Comparison of ENCODE assay signal across 9 mouse cellular contexts in the genomic region with DNA sequence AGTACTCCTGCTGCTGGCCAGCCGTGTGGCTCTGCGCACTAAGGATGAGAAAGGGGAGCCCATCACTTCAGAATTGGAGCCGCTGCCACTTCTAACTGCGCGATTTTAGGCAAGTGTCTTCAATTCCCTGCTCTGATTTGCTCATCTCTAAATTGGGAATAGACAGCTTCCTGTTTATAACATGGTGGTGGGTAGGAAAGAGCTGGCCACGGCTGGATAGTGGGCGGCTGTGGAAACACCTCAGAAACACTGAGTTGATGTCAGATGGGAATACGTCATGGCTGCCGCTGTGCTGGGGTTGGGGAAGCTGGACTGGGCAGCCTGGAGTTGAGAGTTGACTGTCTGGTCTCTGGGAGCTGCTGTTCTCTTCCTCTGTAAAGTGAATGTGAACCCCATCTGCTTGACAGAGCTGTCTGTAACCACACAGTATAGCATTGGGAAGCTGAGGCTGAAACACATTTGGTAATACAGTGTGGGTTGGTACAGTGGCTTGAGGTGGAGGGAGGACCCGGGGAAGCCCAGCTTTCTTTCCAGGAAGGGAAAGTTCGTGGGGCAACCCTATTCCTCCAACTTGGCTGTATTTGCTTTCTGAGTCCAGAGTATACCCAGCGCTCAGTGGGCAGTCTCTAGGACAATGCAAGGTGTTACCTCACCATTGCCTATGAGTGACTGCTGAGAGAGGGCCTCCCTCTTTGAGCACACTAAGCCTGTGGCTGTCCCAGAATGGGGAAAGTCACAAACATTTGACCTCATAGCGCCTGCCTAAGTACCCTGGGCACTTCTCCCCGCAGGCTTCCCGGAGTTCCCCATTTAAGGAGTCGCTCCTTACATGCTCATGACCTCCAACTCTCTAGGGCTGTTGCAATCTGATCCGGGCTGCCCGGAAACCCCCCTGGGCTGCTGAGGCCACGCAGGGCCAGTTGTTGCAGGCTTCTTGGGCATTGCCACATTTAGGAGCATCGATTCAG.
A peak's percentile ranks its signal among the peaks of the same experiment; 100 is the strongest.
DNase-seq lines count a peak whose midpoint lies in the region; ATAC-seq and TF ChIP-seq lines count a peak whose summit lies in the region.
"Had no signal": no experiment of that assay in that cellular context is flagged by ENCODE, and none has a peak within 500 bp of the region (broad histone marks: within the 10 kb centered on the region; RNA-seq: fewer than 3 reads in every experiment).

No protein-coding gene starts in this region.

- 0 out of 2 replicates have a peak overlapping the region, but pooled peaks have one; percentile 42 for H3K9ac ChIP-seq in heart, embryonic 14.5 days (ENCODE audit: low read length)
- no peak overlapping the region for H3K9ac ChIP-seq in lung, embryonic 14.5 days
- no peak overlapping the region for H3K9ac ChIP-seq in stomach, postnatal 0 days (ENCODE audit: low read length)
- H3K9ac ChIP-seq: limb, embryonic 12.5 days had no signal

- H3K9me3 ChIP-seq in heart, embryonic 14.5 days (ENCODE audit: control insufficient read depth, low read length): no peaks in the 10 kb centered on the region
- H3K9me3 ChIP-seq in lung, embryonic 14.5 days (ENCODE audit: low read depth, low read length): no peaks in the 10 kb centered on the region
- H3K9me3 ChIP-seq in stomach, postnatal 0 days (ENCODE audit: control insufficient read depth, low read length): no peaks in the 10 kb centered on the region
- no peaks in the 10 kb centered on the region for H3K9me3 ChIP-seq in hindbrain, embryonic 10.5 days
- H3K9me3 ChIP-seq: limb, embryonic 12.5 days had no signal

- H3K27ac ChIP-seq in bone marrow, adult 2 months (ENCODE audit: control insufficient read depth, insufficient read depth, low read depth, low read length, poor library complexity): peak overlapping the region; percentile 16
- H3K27ac ChIP-seq in heart, embryonic 14.5 days (replicated peaks in 1 of 2; ENCODE audit: control insufficient read depth in 1 of 2, insufficient read depth in 1 of 2, low read depth in 2 of 2, low read length in 2 of 2): peak overlapping the region; percentile 15 to 41; a peak in 2 of 4 replicates
- H3K27ac ChIP-seq in lung, embryonic 14.5 days (ENCODE audit: low read depth): 0 out of 2 replicates have a peak overlapping the region, but pooled peaks have one; percentile 13
- H3K27ac ChIP-seq in stomach, postnatal 0 days (replicated peaks): no peak overlapping the region
- no peak overlapping the region for H3K27ac ChIP-seq in hindbrain, embryonic 10.5 days
- H3K27ac ChIP-seq: limb, embryonic 12.5 days had no signal

- TF ChIP-seq POLR2A in bone marrow, adult 2 months (IDR thresholded peaks at IDR 0.05; ENCODE audit: borderline replicate concordance, control insufficient read depth, low read depth, low read length): no peak

- WGBS in bone marrow, adult 2 months: 42% methylated on average over 20 of the region's 20 CpGs
- WGBS in heart, embryonic 14.5 days: 50% methylated on average over 20 of the region's 20 CpGs
- 35% methylated on average over 20 of the region's 20 CpGs for WGBS in lung, embryonic 14.5 days
- WGBS in stomach, postnatal 0 days: 51% methylated on average over 20 of the region's 20 CpGs
- 59% methylated on average over 20 of the region's 20 CpGs for WGBS in hindbrain, embryonic 10.5 days

- no peak for TF ChIP-seq EP300 in stomach, postnatal 0 days (optimal IDR thresholded peaks at IDR 0.05)

- peak; percentile 50 for DNase-seq in adrenal gland, postnatal 14 days
- no peak for DNase-seq in adrenal gland, adult 8-10 months
- DNase-seq in lung, embryonic 14.5 days: peak; percentile 56
- DNase-seq in stomach, postnatal 0 days (ENCODE audit: low spot score): peak; percentile 47
- no peak for DNase-seq in hindbrain, embryonic 10.5 days (ENCODE audit: low spot score)
- no peak for DNase-seq in kidney, postnatal 25 days

- peak; percentile 37; the same call in 1 of the 2 replicates for ATAC-seq in heart, embryonic 14.5 days (ENCODE audit: insufficient number of reproducible peaks, insufficient read depth, low FRiP score, low read depth)
- peak; percentile 52; the same call in 1 of the 2 replicates for ATAC-seq in lung, embryonic 14.5 days (ENCODE audit: insufficient read depth)
- ATAC-seq in stomach, postnatal 0 days (ENCODE audit: low FRiP score, low TSS enrichment): peak; percentile 83

- TF ChIP-seq CTCF in bone marrow, adult 2 months (IDR thresholded peaks at IDR 0.05; ENCODE audit: control insufficient read depth, insufficient read depth, low read length): no peak
- no peak for TF ChIP-seq CTCF in lung, embryonic 14.5 days (IDR thresholded peaks at IDR 0.05; ENCODE audit: low read depth)
- TF ChIP-seq CTCF in stomach, postnatal 0 days (IDR thresholded peaks at IDR 0.05; ENCODE audit: low read depth): no peak

- no peak overlapping the region for H3K4me2 ChIP-seq in heart, embryonic 14.5 days (ENCODE audit: low read length)
- H3K4me2 ChIP-seq in lung, embryonic 14.5 days: no peak overlapping the region
- no peak overlapping the region for H3K4me2 ChIP-seq in stomach, postnatal 0 days (replicated peaks; ENCODE audit: low read depth)
- H3K4me2 ChIP-seq: limb, embryonic 12.5 days had no signal

- peaks cover 7% of the 10 kb centered on the region for H3K4me1 ChIP-seq in bone marrow, adult 2 months (ENCODE audit: control insufficient read depth, insufficient read depth, low read length)
- H3K4me1 ChIP-seq in heart, embryonic 14.5 days (ENCODE audit: control insufficient read depth in 2 of 2, insufficient read depth in 2 of 2, low read length in 2 of 2): peaks cover 32 to 44% of the 10 kb centered on the region in 2 experiments
- H3K4me1 ChIP-seq in lung, embryonic 14.5 days (ENCODE audit: insufficient read depth): peaks cover 24% of the 10 kb centered on the region
- H3K4me1 ChIP-seq in stomach, postnatal 0 days (replicated peaks; ENCODE audit: control insufficient read depth, insufficient read depth): peaks cover 2% of the 10 kb centered on the region; the same call in 1 of the 2 replicates
- peaks cover 36% of the 10 kb centered on the region for H3K4me1 ChIP-seq in hindbrain, embryonic 10.5 days (replicated peaks)

- peaks cover 2% of the 10 kb centered on the region; the same call in 1 of the 2 replicates for H3K27me3 ChIP-seq in heart, embryonic 14.5 days (ENCODE audit: control insufficient read depth, insufficient read depth, low read length)
- no peaks in the 10 kb centered on the region for H3K27me3 ChIP-seq in lung, embryonic 14.5 days (ENCODE audit: insufficient read depth, low read length)
- no peaks in the 10 kb centered on the region; the same call in 1 of the 2 replicates for H3K27me3 ChIP-seq in stomach, postnatal 0 days (ENCODE audit: control insufficient read depth, insufficient read depth, low read length)
- H3K27me3 ChIP-seq in hindbrain, embryonic 10.5 days (ENCODE audit: insufficient read depth, poor library complexity, severe bottlenecking): 0 out of 2 replicates have a peak, but pooled peaks cover 4% of the 10 kb centered on the region

- H3K4me3 ChIP-seq in bone marrow, adult 2 months (replicated peaks; ENCODE audit: control insufficient read depth, low read depth, low read length): no peak overlapping the region
- no peak overlapping the region for H3K4me3 ChIP-seq in heart, embryonic 14.5 days (ENCODE audit: control insufficient read depth in 1 of 2, insufficient read depth in 1 of 2, low read depth in 1 of 2, low read length in 2 of 2)
- no peak overlapping the region for H3K4me3 ChIP-seq in lung, embryonic 14.5 days (ENCODE audit: low read depth, low read length)
- no peak overlapping the region for H3K4me3 ChIP-seq in stomach, postnatal 0 days (ENCODE audit: low read depth, low read length)
- no peak overlapping the region for H3K4me3 ChIP-seq in hindbrain, embryonic 10.5 days
- H3K4me3 ChIP-seq: limb, embryonic 12.5 days had no signal

- H3K36me3 ChIP-seq in heart, embryonic 14.5 days (ENCODE audit: control insufficient read depth, insufficient read depth, low read length): no peaks in the 10 kb centered on the region
- no peaks in the 10 kb centered on the region for H3K36me3 ChIP-seq in lung, embryonic 14.5 days (ENCODE audit: insufficient read depth)
- no peaks in the 10 kb centered on the region for H3K36me3 ChIP-seq in stomach, postnatal 0 days (ENCODE audit: control insufficient read depth, insufficient read depth, low read length)
- no peaks in the 10 kb centered on the region for H3K36me3 ChIP-seq in hindbrain, embryonic 10.5 days
- H3K36me3 ChIP-seq: limb, embryonic 12.5 days had no signal

Comparison
In these comparisons a context has a peak if more than half of its experiments do, and no peak if none do; other contexts are left out.
1. DNase-seq: peak in adrenal gland, postnatal 14 days (single experiment), lung, embryonic 14.5 days (single experiment) and stomach, postnatal 0 days (single experiment); none in adrenal gland, adult 8-10 months (single experiment), hindbrain, embryonic 10.5 days (single experiment) and kidney, postnatal 25 days (0 of 2).
2. H3K27ac ChIP-seq: peak in bone marrow, adult 2 months (single experiment), heart, embryonic 14.5 days (2 of 2) and lung, embryonic 14.5 days (single experiment); none in stomach, postnatal 0 days (single experiment) and hindbrain, embryonic 10.5 days (single experiment).
3. Peak in every context shown above with its lines, with median percentiles within 50 percentile points of each other: ATAC-seq.